Mouse (Mus musculus): Measurements from ENCODE around the gene Clcn7. TPM values are rescaled to one million over a fixed set of nuclear protein-coding genes. Genes with fewer than 3 reads are reported as not detected.

The Clcn7 gene
- total RNA-seq (2023), result 10 to 100 TPM; 28.9 to 29.5 TPM

DNA sequence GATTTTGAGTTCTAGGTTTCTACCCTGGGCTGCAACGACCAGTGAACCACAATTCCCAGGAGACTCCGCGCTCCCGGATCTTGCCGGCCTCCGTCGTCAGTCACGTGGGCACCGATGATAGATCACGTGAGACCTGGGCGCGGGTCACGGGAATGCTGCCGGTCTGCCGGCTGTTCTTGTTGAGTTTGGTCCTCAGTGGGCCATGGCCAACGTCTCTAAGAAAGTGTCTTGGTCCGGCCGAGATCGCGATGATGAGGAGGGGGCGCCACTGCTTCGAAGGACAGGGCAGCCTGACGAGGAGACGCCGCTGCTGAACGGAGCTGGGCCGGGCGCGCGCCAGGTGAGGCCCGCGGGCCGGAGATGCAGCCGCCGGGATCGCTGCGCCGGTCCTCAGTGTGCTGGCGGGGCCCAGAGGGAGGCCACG is at the start of gene Clcn7:
Clcn7 (plus strand) TSS at position 117 of the 424 bp plus-strand sequence.

GRCm38 (mm10) chr17:25083444-25083931 is 49.7 kb upstream of the Clcn7 start, which contains the start of gene Tmem204:
Gene Tmem204 (minus strand): TSS chr17:25083591.

GRCm38 (mm10) chr17:25115664-25116432 is 17.3 kb upstream of the Clcn7 start, which contains the start of gene Telo2:
Gene Telo2 (minus strand): TSS chr17:25115967.

GRCm38 (mm10) chr17:25120406-25120805 is 12.8 kb upstream of the Clcn7 start, which contains the start of gene Ptx4:
Gene Ptx4 (plus strand): TSS chr17:25120760.

DNA sequence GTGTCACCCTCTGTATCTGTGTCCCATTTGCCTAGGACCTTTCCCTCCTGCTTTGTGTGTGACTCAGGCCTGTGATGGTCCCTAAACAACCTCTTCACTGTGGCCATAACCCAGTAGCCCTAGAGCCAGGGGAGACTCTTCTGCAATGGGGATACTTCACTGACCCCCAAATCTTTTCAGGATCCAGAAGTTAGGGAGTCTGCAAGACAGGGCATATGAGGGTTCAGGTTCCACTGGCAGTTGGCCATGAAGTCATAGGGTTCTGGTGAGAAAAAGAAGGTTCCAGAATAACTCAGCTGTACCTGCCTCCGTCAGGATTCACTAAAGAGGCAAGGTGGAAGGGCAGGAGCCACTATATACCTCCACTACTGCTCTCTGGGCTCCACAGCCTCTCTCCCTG is 29.0 kb downstream of the Clcn7 start, which contains the start of gene Ccdc154:
Ccdc154 (plus strand) TSS at position 301 of the 400 bp plus-strand sequence.

DNA sequence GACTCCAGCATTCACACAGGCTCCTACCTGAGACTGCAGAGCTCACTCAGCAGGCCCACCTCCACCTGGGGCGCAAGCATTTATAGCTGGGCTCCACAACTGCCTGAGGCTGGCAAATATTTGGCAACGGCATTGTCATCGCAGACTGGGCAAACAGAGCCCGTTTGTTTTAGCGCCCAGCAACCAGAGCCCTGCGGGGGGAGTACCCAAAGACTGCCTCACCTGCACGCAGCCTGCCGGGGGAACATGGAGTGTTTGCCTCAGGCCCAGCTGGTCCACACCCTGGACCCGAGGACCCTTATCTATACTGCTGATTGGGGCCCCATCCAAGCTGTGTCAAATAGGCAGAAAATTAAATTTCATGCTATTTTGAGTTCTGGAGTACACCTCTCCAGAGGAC is 42.2 kb downstream of the Clcn7 start, which contains the start of gene Gm38655:
Gm38655 (minus strand) TSS at position 61 of the 400 bp plus-strand sequence.

DNA sequence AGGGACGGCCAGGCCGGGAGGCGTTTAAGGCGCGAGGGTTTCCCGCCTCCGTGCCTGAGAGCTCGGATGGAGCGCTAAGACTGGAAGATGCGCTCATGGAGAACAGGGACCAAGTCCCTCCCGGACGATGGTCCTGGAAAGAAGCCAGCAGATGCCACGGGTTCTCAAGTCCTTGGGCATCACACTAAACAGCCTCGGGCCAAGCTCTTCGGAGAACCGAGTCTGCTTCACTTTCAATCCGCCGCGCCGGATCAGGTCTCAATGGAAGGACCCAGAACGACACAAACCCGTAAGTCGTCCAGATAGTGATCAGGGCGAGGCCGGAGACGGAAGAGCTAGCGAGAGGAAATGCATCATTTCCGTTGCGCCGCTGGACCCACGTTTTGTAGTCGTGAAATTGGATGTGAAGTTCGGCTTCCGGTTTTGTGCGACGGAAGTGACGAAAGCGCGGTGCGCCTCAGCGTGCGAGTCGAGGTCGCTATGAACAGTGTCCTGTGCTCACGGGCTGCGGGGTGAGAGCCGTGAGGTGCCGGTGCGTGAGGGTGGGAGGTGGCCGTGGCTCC is 51.0 kb downstream of the Clcn7 start, which contains the start of gene BC003965:
BC003965 (plus strand) TSS at position 426 of the 563 bp plus-strand sequence.

DNA sequence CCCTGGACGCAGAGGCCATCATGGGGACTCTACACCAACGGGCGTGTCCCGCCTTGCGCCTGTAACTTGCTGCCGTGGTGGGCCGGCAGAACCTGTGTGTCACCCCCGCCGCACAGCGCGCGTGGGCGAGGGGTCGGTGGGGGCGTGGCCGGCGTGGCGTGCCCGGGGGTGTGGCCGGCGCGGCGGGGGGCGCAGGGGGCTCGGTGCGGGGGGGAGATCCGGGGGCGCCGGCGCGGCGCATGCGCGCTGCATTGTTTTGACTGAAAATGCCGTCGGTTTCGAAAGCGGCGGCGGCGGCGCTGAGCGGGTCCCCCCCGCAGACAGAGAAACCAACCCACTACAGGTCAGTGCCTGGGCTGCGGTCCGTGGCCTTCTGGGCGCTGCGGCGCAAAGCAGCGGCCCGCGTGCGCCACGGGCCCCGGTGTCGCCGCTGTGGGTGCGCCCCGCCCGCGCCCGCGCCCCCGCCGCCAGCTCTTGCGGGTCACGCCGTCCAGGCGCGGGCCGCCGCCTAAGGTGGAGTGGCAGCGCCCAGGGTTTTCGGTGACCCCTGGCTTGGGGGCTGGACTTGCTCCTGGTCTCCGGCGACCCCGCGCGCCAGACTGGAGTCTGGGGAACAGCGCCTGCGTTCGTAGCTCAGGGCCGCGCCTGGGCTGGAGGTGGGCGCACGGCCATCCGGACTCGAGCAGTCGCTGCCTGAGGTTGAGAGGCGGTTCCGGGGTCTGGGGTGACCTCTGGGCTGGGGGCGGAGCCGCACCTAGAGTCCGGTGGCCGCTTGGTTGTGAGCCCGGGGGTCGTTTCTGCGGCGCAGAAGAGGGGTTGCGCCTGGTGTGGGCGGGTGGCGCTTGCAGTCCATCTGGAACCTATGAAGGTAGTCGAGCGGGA is 55.2 kb downstream of the Clcn7 start, which contains the start of gene Unkl:
Unkl (plus strand) TSS at position 248 of the 882 bp plus-strand sequence.

Other genes with a start within 250 kb of the Clcn7 start
- 10 to 100 TPM; 39.3 to 50.6 TPM for gene Nubp2, start 247.0 kb upstream of the Clcn7 start, total RNA-seq (2023)
- gene Spsb3, start 246.7 kb upstream of the Clcn7 start, total RNA-seq (2023), result 10 to 100 TPM; 24.0 to 27.7 TPM
- 10 to 100 TPM; 12.1 to 16.3 TPM for gene Eme2, start 238.3 kb upstream of the Clcn7 start, total RNA-seq (2023)
- gene Mrps34, start 238.3 kb upstream of the Clcn7 start, total RNA-seq (2023), result 10 to 100 TPM; 19.0 to 21.1 TPM
- gene Nme3, start 236.9 kb upstream of the Clcn7 start, total RNA-seq (2023), result 10 to 100 TPM; 19.8 to 20.9 TPM
- gene Mapk8ip3, start 196.4 kb upstream of the Clcn7 start, total RNA-seq (2023), result 10 to 100 TPM; 64.6 to 76.0 TPM
- 10 to 100 TPM; 37.2 to 45.7 TPM for gene Jpt2, start 172.7 kb upstream of the Clcn7 start, total RNA-seq (2023)
- gene Cramp1l, start 117.6 kb upstream of the Clcn7 start, total RNA-seq (2023), result 10 to 100 TPM; 29.9 to 30.6 TPM
- 10 to 100 TPM; 15.6 to 16.4 TPM for gene Ift140, start 117.3 kb upstream of the Clcn7 start, total RNA-seq (2023)
- not detected for gene Tmem204, start 49.8 kb upstream of the Clcn7 start, total RNA-seq (2023)
- 10 to 100 TPM in 1 of 2 experiments, 1 to 10 TPM in 1; 7.8 to 11.1 TPM for gene Telo2, start 17.4 kb upstream of the Clcn7 start, total RNA-seq (2023)
- gene Ptx4, start 12.6 kb upstream of the Clcn7 start, total RNA-seq (2023), result not detected
- under 1 TPM in 1 of 2 experiments, not detected in 1; 0.18 TPM for gene Ccdc154, start 29.1 kb downstream of the Clcn7 start, total RNA-seq (2023)
- not detected for gene Gm38655, start 42.1 kb downstream of the Clcn7 start, total RNA-seq (2023)
- gene BC003965, start 51.2 kb downstream of the Clcn7 start, total RNA-seq (2023), result 1 to 10 TPM; 5.0 to 6.3 TPM
- 10 to 100 TPM; 27.2 to 27.7 TPM for gene Unkl, start 55.0 kb downstream of the Clcn7 start, total RNA-seq (2023)
- gene Gnptg, start 106.7 kb downstream of the Clcn7 start, total RNA-seq (2023), result 10 to 100 TPM; 14.9 to 15.5 TPM
- 1 to 10 TPM; 5.6 to 7.5 TPM for gene Tsr3, start 106.8 kb downstream of the Clcn7 start, total RNA-seq (2023)
- 1 to 10 TPM; 3.4 to 6.4 TPM for gene Baiap3, start 123.0 kb downstream of the Clcn7 start, total RNA-seq (2023)
- 100 to 1,000 TPM; 213 to 248 TPM for gene Ube2i, start 141.2 kb downstream of the Clcn7 start, total RNA-seq (2023)
- gene Prss34, start 165.0 kb downstream of the Clcn7 start, total RNA-seq (2023), result 100 to 1,000 TPM; 120 to 214 TPM
- gene Prss28, start 175.3 kb downstream of the Clcn7 start, total RNA-seq (2023), result under 1 TPM in 1 of 2 experiments, not detected in 1; 0.42 TPM
- gene Prss29, start 185.3 kb downstream of the Clcn7 start, total RNA-seq (2023), result not detected
- gene Tpsab1, start 212.2 kb downstream of the Clcn7 start, total RNA-seq (2023), result not detected
- gene Tpsb2, start 232.9 kb downstream of the Clcn7 start, total RNA-seq (2023), result not detected
- gene Tpsg1, start 235.9 kb downstream of the Clcn7 start, total RNA-seq (2023), result not detected